Mouse (Mus musculus) adrenal gland, postnatal 14 days (tissue): ENCODE measurements around the gene Smim1. TPM values are rescaled to one million over a fixed set of nuclear protein-coding genes. Genes with fewer than 3 reads are reported as not detected.

ENCODE experiments used
- DNase-seq: peaks from one replicate; pipeline ENCODE4 v3.0.0; 2021; ENCODE audit warnings: mixed read lengths
- long read RNA-seq, 2 experiments: library from polyadenylated mRNA; stranded (forward); transcript quantifications; one replicate each; pipeline ENCODE4 v2.0.0; 2021
- total RNA-seq: library from RNA; stranded (reverse); gene quantifications from 2 replicates; pipeline ENCODE4 v1.2.3, GENCODE M21; 2021

The Smim1 gene
- total RNA-seq: 31.4 and 33.0 TPM in 2 replicates
- long read RNA-seq, experiment 1, partial matches to known transcripts: 0 of 27 reads
- long read RNA-seq, experiment 1, other reads (novel, unspliced or antisense): 21 of 27 reads
- long read RNA-seq, experiment 2, full-length matches to known transcripts: 7 of 22 reads
- long read RNA-seq, experiment 2, partial matches to known transcripts: 0 of 22 reads
- long read RNA-seq, experiment 2, other reads (novel, unspliced or antisense): 15 of 22 reads

- peak; percentile 86 for DNase-seq
Observed at GRCm38 (mm10) chr4:154025641-154026440, at the start of gene Smim1. TSS of gene Smim1 (minus strand) at chr4:154026230.

- no peak for DNase-seq
Observed at GRCm38 (mm10) chr4:154071941-154072340, 45.9 kb upstream of the Smim1 start.

- DNase-seq: no peak
Observed at GRCm38 (mm10) chr4:154071521-154071920, 45.5 kb upstream of the Smim1 start.

- DNase-seq: peak; percentile 77
Observed at GRCm38 (mm10) chr4:154070896-154071295, 44.9 kb upstream of the Smim1 start.

GRCm38 (mm10) chr4:154064827-154065773, 39.1 kb upstream of the Smim1 start:
- peak; percentile 40 for DNase-seq

- DNase-seq: no peak
Observed at GRCm38 (mm10) chr4:154057696-154058095, 31.7 kb upstream of the Smim1 start.

- peak; percentile 24 for DNase-seq
Observed at GRCm38 (mm10) chr4:154056661-154057060, 30.6 kb upstream of the Smim1 start.

- no peak for DNase-seq
Observed at GRCm38 (mm10) chr4:154056046-154056445, 30.0 kb upstream of the Smim1 start.

- no peak for DNase-seq
Observed at GRCm38 (mm10) chr4:154055482-154055881, 29.5 kb upstream of the Smim1 start.

- no peak for DNase-seq
Observed at GRCm38 (mm10) chr4:154053065-154053464, 27.0 kb upstream of the Smim1 start.

GRCm38 (mm10) chr4:154051401-154051800, 25.4 kb upstream of the Smim1 start:
- DNase-seq: no peak

- no peak for DNase-seq
Observed at GRCm38 (mm10) chr4:154045837-154046236, 19.8 kb upstream of the Smim1 start.

GRCm38 (mm10) chr4:154042577-154042976, 16.5 kb upstream of the Smim1 start, which contains the start of gene Ccdc27:
TSS of gene Ccdc27 (minus strand) at chr4:154042677.
- no peak for DNase-seq

GRCm38 (mm10) chr4:154037123-154037522, 11.1 kb upstream of the Smim1 start:
- DNase-seq: no peak

- peak; percentile 24 for DNase-seq
Observed at GRCm38 (mm10) chr4:154028646-154029045, 2.6 kb upstream of the Smim1 start.

- no peak for DNase-seq
Observed at GRCm38 (mm10) chr4:154028066-154028465, 2.0 kb upstream of the Smim1 start.

GRCm38 (mm10) chr4:154026441-154026761, 371 bp upstream of the Smim1 start:
- no peak for DNase-seq

GRCm38 (mm10) chr4:154024729-154025521, 1.1 kb downstream of the Smim1 start:
- peak; percentile 56 for DNase-seq

- peak; percentile 64 for DNase-seq
Observed at GRCm38 (mm10) chr4:154023754-154024601, 2.1 kb downstream of the Smim1 start.

GRCm38 (mm10) chr4:154022844-154023243, 3.2 kb downstream of the Smim1 start:
- DNase-seq: no peak

GRCm38 (mm10) chr4:154022407-154022806, 3.6 kb downstream of the Smim1 start:
- DNase-seq: peak; percentile 61
